Mouse (Mus musculus): ENCODE data around the gene Cul7.

Cul7 gene

GRCm38 (mm10) chr17:46650232-46651031 is at the start of gene Cul7:
Cul7 (plus strand) TSS chr17:46650337.
- peak; percentile 95 to 98 for DNase-seq

GRCm38 (mm10) chr17:46600569-46600968 is 49.6 kb upstream of the Cul7 start:
- no peak for DNase-seq

- DNase-seq, result peak; percentile 65 to 85
These were observed 47.9 kb upstream of the Cul7 start for GRCm38 (mm10) chr17:46602212-46602611.

- no peak for DNase-seq
These were observed 46.9 kb upstream of the Cul7 start for GRCm38 (mm10) chr17:46603229-46603628.

- no peak for DNase-seq
These were observed 45.0 kb upstream of the Cul7 start for GRCm38 (mm10) chr17:46605126-46605525.

GRCm38 (mm10) chr17:46605987-46606386 is 44.1 kb upstream of the Cul7 start:
- DNase-seq, result peak in 1 of 2 experiments; percentile 48

- peak; percentile 72 to 82 for DNase-seq
These were observed 40.2 kb upstream of the Cul7 start for GRCm38 (mm10) chr17:46609721-46610514.

GRCm38 (mm10) chr17:46611316-46611715 is 38.8 kb upstream of the Cul7 start:
- DNase-seq, result no peak

GRCm38 (mm10) chr17:46612189-46612588 is 37.9 kb upstream of the Cul7 start:
- DNase-seq, result no peak

- DNase-seq, result peak; percentile 43 to 55
These were observed 37.3 kb upstream of the Cul7 start for GRCm38 (mm10) chr17:46612820-46613219.

- no peak for DNase-seq
These were observed 36.9 kb upstream of the Cul7 start for GRCm38 (mm10) chr17:46613229-46613628.

- DNase-seq, result no peak
These were observed 32.3 kb upstream of the Cul7 start for GRCm38 (mm10) chr17:46617799-46618198.

GRCm38 (mm10) chr17:46618394-46618768 is 31.8 kb upstream of the Cul7 start:
- no peak for DNase-seq

- peak; percentile 36 to 60 for DNase-seq
These were observed 31.1 kb upstream of the Cul7 start for GRCm38 (mm10) chr17:46618769-46619682.

- no peak for DNase-seq
These were observed 30.3 kb upstream of the Cul7 start for GRCm38 (mm10) chr17:46619683-46620357.

- peak; percentile 66 to 80 for DNase-seq
These were observed 28.8 kb upstream of the Cul7 start for GRCm38 (mm10) chr17:46621324-46621723.

- peak in 1 of 2 experiments; percentile 38 for DNase-seq
These were observed 27.9 kb upstream of the Cul7 start for GRCm38 (mm10) chr17:46622269-46622668.

- peak; percentile 70 to 77 for DNase-seq
These were observed 26.1 kb upstream of the Cul7 start for GRCm38 (mm10) chr17:46623819-46624557.

GRCm38 (mm10) chr17:46624598-46624997 is 25.5 kb upstream of the Cul7 start:
- no peak for DNase-seq

GRCm38 (mm10) chr17:46627409-46627808 is 22.7 kb upstream of the Cul7 start:
- DNase-seq, result peak in 1 of 2 experiments; percentile 43

- peak in 1 of 2 experiments; percentile 58 for DNase-seq
These were observed 21.7 kb upstream of the Cul7 start for GRCm38 (mm10) chr17:46628471-46628790.
